Mouse (Mus musculus): ENCODE results near the gene Uap1l1. TPM values are rescaled to one million over a fixed set of nuclear protein-coding genes. Genes with fewer than 3 reads are reported as not detected.

Uap1l1 gene
- total RNA-seq, 2 experiments from 2014 or later, result 15.8 to 24.9 TPM

DNA sequence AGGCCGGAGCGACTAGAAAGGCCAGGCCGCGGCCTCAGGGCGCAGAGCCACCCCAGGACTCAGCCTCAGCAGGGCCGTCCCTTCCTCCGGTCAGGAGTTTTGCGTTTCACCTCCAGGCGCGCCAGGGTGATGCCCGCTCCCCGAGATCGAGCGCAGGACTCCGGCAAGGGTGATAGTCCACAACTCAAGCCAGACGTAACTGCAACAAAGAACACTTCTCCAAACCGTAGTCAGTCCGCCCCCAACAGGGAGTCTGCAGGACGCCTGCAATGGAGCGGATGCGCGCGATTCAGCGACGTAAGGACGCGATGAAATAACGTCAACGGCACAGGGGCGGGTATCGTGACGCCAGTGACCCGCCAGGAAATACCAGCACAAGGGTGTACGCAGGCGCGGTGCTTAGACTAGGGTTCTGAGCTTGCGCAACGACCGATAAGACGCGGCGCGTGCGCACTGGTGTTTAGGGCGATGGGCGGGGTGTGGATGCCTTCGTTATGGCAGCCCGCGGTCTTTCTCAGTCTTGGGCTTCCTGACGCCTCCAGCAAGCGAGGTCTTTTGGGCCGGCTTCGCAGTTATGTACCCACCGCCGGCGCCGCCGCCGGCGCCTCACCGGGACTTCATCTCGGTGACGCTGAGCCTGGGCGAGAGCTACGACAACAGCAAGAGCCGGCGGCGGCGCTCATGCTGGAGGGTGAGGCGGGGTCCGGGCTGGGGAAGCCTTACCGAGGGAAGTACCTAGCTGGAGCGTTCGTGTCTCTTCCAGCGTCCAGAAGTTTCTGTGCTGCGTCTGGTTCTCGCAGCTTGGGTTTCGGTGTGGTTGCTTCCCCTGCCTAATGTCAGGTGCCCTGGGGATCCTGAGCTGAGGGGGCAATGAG lies 33.0 kb downstream of the Uap1l1 start, which contains the start of gene Man1b1:
TSS of gene Man1b1 (plus strand) at position 53 of the 875 bp plus-strand sequence.
- TF ChIP-seq CTCF (IDR thresholded peaks at IDR 0.05), result peak; percentile 20
- DNase-seq (ENCODE audit: extremely low spot score in 1 of 2, low spot score in 2 of 2), result peak; percentile 99
- intact Hi-C loops (cut with DNase I), result loop anchor here (2.0 kb wide), 2 partner anchors 60 to 70 kb away; partner anchors contain the start of genes Anapc2 and Ssna1

DNA sequence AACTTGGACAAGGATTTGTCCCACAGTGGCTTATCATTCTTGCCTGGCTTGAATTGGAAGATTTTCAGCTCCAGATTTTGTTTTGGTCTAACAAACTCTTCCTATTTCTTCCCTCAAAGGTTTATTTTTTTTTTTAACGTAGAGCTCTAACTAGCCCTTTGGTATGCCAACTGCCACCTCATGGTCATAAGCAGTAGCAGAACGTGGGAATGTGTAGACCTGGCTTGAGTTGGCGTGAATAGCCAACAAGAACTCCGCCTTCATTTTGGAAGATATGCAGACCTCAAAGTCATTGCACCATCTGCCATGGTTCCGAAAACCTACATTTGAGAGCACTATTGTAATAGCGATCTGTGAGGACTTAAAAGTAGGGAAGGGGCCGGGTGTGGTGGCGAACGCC lies 34.0 kb downstream of the Uap1l1 start:
- intact Hi-C loops (cut with DNase I), result no loop called here
- Histone ChIP-seq H3K4me3 (peak overlapping the region; percentile 91), H3K27ac (no peak overlapping the region)
- TF ChIP-seq CTCF (IDR thresholded peaks at IDR 0.05), result no peak
- no peak for DNase-seq (ENCODE audit: extremely low spot score in 1 of 2, low spot score in 2 of 2)

More for the DNA sequence above, 33.0 kb downstream of the Uap1l1 start, which contains the start of gene Man1b1:
- peak within 1 kb of the TSS; percentile 92 for H3K27ac ChIP-seq
- peak within 1 kb of the TSS; percentile 91 for H3K4me3 ChIP-seq

DNA sequence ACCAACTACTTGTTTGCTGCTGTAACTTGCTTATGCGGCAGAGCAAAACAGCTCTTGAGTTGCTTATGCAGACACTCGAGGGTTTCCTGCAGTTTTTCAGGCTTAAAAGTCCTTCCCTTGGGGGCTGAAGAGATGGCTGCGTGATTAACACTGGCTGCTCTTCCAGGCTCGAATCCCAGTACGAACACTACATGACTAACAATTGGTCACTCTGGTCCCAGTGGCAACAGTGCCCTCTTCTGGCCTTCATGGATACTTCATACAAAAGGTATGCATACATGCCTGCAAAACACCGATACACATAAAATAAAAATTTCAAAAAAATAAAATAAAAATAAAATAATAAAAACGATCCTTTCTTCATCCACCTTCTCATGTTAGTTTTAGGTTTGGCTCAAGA lies 37.0 kb downstream of the Uap1l1 start:
- no peak for DNase-seq (ENCODE audit: extremely low spot score in 1 of 2, low spot score in 2 of 2)
- peak; percentile 57 for TF ChIP-seq CTCF (IDR thresholded peaks at IDR 0.05)
- H3K4me3 ChIP-seq, result no peak overlapping the region
- intact Hi-C loops (cut with DNase I), result loop anchor here (1.0 to 5.0 kb wide), 2 partner anchors 49 to 136 kb away; no protein-coding TSS in a partner anchor
- H3K27ac ChIP-seq, result no peak overlapping the region

DNA sequence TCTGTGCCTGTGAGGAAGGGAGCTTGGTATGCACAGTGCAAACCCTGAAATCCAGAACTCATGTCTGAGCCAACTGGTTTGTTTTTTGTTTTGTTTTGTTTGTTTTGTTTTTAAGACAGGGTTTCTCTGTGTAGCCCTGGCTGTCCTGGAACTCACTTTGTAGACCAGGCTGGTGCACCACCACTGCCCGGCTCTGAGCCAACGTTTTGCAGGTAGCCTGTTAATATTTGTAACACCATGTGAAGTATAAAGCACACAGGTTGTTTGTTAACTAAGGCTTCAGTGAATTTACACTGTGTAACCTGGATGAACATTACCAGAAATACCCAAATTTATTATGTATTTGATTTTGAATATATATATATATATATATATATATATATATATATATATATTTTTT lies 39.4 kb downstream of the Uap1l1 start:
- DNase-seq (ENCODE audit: extremely low spot score in 1 of 2, low spot score in 2 of 2), result no peak
- intact Hi-C loops (cut with DNase I), result loop anchor here (5.0 kb wide), 1 partner anchor 134 kb away; no protein-coding TSS in a partner anchor

DNA sequence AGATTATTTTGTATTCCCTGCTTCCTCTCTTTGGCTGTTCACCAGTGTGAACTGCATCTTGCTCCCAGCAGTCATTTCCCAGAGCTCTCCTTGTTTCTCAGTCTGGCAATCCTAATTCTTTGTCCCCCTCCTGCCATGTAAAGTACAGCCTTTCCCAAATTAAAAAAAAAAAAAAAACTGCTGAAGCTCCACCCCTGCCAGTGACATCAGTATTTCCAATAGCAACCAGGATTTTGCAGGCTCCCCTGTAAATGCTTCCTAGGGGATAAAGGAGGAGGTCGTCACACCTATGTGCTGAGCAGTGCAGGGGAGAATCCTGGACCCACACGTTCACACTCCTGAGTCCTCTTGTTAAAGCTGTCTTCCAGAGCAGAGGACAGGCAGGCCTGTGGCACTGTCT lies 45.4 kb downstream of the Uap1l1 start:
- TF ChIP-seq CTCF (IDR thresholded peaks at IDR 0.05), result no peak
- Histone ChIP-seq H3K27ac (no peak overlapping the region), H3K4me3 (no peak overlapping the region)
- intact Hi-C loops (cut with DNase I), result no loop called here
- DNase-seq (ENCODE audit: extremely low spot score in 1 of 2, low spot score in 2 of 2), result no peak

More for the DNA sequence above, 39.4 kb downstream of the Uap1l1 start:
- no peak overlapping the region for H3K27ac ChIP-seq
- H3K4me3 ChIP-seq, result no peak overlapping the region
- no peak for TF ChIP-seq CTCF (IDR thresholded peaks at IDR 0.05)

DNA sequence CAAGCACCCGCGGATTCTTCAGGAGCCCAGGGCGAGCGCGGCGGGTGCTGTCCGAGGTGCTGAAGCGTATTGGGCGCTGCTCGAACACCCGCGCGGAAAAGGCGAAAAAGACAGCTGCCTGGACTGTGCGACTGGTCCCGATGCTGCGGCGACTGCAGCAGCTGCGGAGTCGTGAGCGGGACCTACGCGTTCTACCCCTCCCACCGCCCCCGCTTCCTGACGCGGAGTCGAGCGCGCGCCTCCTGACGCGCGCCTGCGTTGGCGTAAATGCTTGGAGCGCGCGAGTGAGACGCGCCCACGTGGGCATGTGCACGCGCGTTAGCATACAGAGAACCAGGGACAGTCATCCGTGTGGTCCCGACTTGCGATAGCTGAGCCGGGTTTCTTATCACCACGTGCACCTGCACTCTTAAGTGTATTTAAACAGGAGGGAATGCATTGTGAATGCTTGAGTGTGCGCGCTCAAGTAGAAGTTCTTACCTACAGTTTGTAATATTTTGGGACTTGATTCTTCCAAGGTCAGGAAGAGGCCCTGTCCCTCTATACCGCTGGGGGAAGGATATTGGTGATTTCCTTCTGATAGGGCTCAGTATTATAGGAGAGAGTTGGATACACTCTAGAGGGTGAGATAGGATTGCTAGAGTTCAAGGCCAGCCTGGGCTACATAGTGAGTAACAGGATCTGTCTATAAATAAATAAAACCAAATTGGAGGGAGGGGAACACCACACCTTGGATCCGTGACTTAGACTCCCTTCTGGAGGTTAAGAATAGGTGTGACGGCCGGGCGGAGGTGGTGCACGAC lies 46.3 kb downstream of the Uap1l1 start, which contains the start of gene Grin1:
TSS of gene Grin1 (minus strand) at position 217 of the 803 bp plus-strand sequence.
- DNase-seq (ENCODE audit: extremely low spot score in 1 of 2, low spot score in 2 of 2), result peak; percentile 91 to 93
- intact Hi-C loops (cut with DNase I), result loop anchor here (1.0 kb wide), 1 partner anchor 84 kb away; no protein-coding TSS in a partner anchor
- Histone ChIP-seq H3K27ac (peak within 1 kb of the TSS; percentile 99), H3K4me3 (peak within 1 kb of the TSS; percentile 90)
- no peak for TF ChIP-seq CTCF (IDR thresholded peaks at IDR 0.05)

DNA sequence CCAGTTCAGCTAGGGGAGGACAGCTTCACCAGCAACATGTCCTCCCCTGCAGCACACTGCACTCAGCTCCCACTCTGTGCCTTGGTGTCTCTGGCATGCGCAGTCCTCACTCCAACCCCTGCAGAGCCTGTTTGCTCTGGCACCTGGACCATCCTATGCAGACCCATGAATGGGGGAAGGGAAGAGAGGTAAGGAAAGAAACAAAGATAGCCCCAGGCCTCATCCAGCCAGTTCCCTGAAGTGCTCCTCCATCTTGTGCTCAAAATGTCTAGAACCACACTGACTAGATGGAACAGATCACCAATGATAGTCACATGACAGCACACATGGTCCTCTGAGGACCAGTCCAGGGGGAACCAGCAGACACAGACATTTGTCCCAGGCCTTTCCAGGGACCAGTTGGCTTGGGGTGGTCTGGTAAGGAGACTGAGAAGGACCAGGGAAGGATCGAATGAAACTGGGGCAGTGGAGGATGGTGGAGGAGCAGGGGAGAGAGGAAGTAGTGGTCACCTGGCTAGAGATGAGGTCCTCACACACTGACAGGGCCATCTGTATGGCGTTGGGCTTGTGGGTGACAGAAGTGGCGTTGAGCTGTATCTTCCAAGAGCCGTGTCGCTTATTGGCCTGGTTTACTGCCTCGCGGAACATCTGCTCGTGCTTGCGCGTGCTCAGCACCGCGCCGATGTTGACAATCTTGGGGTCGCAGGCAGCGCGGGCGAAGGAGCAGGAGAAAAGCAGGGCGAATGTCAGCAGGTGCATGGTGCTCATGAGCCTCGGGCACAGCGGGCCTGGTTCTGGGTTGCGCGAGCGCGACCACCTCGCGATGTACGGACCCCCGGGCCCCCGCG lies 47.1 kb downstream of the Uap1l1 start:
- peak; percentile 56 to 59 for DNase-seq (ENCODE audit: extremely low spot score in 1 of 2, low spot score in 2 of 2)
- intact Hi-C loops (cut with DNase I), result loop anchor here (1.0 kb wide), 1 partner anchor 85 kb away; no protein-coding TSS in a partner anchor
- TF ChIP-seq CTCF (IDR thresholded peaks at IDR 0.05), result no peak
- Histone ChIP-seq H3K27ac (peak overlapping the region; percentile 99), H3K4me3 (peak overlapping the region; percentile 90)

DNA sequence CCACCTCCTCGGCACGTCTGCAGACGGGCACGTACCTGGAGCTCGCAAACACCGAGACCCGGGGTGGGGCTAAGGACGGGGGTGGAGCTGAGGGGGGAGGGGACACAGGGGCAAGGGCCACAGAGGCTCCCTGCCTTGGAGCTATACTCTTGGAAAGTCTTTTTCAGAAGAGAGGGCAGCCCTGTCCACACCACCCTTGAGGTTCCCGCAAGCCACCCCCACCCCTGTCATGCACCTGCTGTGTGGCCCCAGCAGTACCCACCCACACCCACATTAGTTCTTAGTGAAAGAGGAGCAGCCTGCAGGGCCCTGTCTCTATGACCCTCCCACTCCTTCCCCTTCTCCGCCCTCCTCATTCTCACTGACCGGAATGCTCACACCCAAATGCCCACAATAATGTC lies 54.0 kb downstream of the Uap1l1 start:
- DNase-seq (ENCODE audit: extremely low spot score in 1 of 2, low spot score in 2 of 2), result no peak
- no peak for TF ChIP-seq CTCF (IDR thresholded peaks at IDR 0.05)
- Histone ChIP-seq H3K27ac (no peak overlapping the region), H3K4me3 (no peak overlapping the region)
- intact Hi-C loops (cut with DNase I), result no loop called here

DNA sequence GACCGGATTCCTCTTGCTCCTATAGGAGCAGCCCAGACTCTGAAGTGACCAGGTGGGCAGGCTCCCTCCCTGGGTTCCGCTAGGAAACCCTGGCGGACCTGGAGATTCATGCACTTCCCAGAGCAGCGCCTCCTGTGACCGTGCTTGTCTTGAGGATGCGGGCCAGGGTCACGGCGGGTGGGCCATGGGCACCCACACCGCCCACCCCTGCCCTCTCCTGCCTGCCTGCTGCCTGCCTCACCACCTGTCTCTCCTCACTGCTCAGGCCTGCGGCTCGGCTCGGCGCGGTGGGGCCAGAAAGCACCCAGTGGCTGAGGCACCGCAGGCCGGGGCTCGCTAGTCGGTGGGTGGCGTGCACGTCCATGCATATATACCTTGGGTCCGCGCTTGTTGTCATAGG lies 54.5 kb downstream of the Uap1l1 start:
- no peak for DNase-seq (ENCODE audit: extremely low spot score in 1 of 2, low spot score in 2 of 2)
- Histone ChIP-seq H3K27ac (no peak overlapping the region), H3K4me3 (no peak overlapping the region)
- no peak for TF ChIP-seq CTCF (IDR thresholded peaks at IDR 0.05)
- intact Hi-C loops (cut with DNase I), result no loop called here

DNA sequence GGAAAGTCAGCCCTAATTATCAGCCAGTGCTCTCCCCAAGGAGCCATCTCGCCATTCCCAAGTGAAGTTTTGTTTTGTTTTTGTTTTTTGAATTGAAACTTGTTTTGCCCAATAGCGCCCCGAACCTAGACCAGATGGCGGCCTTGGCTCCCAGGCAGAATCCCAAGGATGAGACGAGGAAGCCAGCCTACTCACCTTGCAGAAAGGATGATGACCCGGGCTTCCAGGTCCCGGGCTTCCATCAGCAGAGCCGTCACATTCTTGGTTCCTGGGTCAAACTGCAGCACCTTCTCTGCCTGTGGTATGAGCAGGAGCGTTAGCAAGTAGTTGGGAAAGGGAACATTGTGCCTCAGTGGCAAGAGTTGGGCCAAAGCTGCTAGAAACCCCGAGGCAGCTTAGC lies 55.3 kb downstream of the Uap1l1 start:
- no peak for TF ChIP-seq CTCF (IDR thresholded peaks at IDR 0.05)
- H3K4me3 ChIP-seq, result no peak overlapping the region
- no peak overlapping the region for H3K27ac ChIP-seq
- intact Hi-C loops (cut with DNase I), result no loop called here
- no peak for DNase-seq (ENCODE audit: extremely low spot score in 1 of 2, low spot score in 2 of 2)

Other genes starting within 250 kb of the Uap1l1 start
- 10 to 100 TPM; 20.2 to 21.7 TPM for gene Nrarp, start 184.9 kb downstream of the Uap1l1 start, total RNA-seq (2021)
- gene Tor4a, start 168.8 kb downstream of the Uap1l1 start, total RNA-seq (2021), result 1 to 10 TPM; 2.0 to 2.2 TPM
- gene Nelfb, start 154.2 kb downstream of the Uap1l1 start, total RNA-seq (2021), result 10 to 100 TPM; 53.4 to 64.3 TPM
- gene Stpg3, start 151.0 kb downstream of the Uap1l1 start, total RNA-seq (2021), result not detected
- gene Fam166a, start 146.9 kb downstream of the Uap1l1 start, total RNA-seq (2021), result not detected
- 100 to 1,000 TPM; 317 to 329 TPM for gene Tubb4b, start 141.0 kb downstream of the Uap1l1 start, total RNA-seq (2021)
- not detected for gene Slc34a3, start 131.3 kb downstream of the Uap1l1 start, total RNA-seq (2021)
- gene Rnf224, start 128.9 kb downstream of the Uap1l1 start, total RNA-seq (2021), result not detected
- 100 to 1,000 TPM; 249 to 270 TPM for gene Rnf208, start 123.4 kb downstream of the Uap1l1 start, total RNA-seq (2021)
- gene Cysrt1, start 123.2 kb downstream of the Uap1l1 start, total RNA-seq (2021), result not detected
- 1 to 10 TPM; 1.4 to 2.7 TPM for gene AL732309.1, start 118.8 kb downstream of the Uap1l1 start, total RNA-seq (2021)
- 10 to 100 TPM; 35.6 to 41.6 TPM for gene Tmem203, start 110.2 kb downstream of the Uap1l1 start, total RNA-seq (2021)
- gene Tprn, start 103.1 kb downstream of the Uap1l1 start, total RNA-seq (2021), result 10 to 100 TPM; 20.9 to 21.8 TPM
- 10 to 100 TPM; 65.6 to 65.9 TPM for gene Ssna1, start 93.2 kb downstream of the Uap1l1 start, total RNA-seq (2021)
- 10 to 100 TPM; 87.1 to 90.3 TPM for gene Anapc2, start 93.2 kb downstream of the Uap1l1 start, total RNA-seq (2021)
- not detected for gene Tmem210, start 77.5 kb downstream of the Uap1l1 start, total RNA-seq (2021)
- not detected for gene Lrrc26, start 75.8 kb downstream of the Uap1l1 start, total RNA-seq (2021)
- 100 to 1,000 TPM; 452 to 457 TPM for gene Grin1, start 46.5 kb downstream of the Uap1l1 start, total RNA-seq (2021)
- gene Man1b1, start 33.3 kb downstream of the Uap1l1 start, total RNA-seq (2021), result 10 to 100 TPM; 56.0 to 62.4 TPM
- 10 to 100 TPM; 32.2 to 33.9 TPM for gene Dpp7, start 9.3 kb downstream of the Uap1l1 start, total RNA-seq (2021)
- gene Sapcd2, start 6.6 kb upstream of the Uap1l1 start, total RNA-seq (2021), result 1 to 10 TPM; 2.1 to 2.7 TPM
- gene Entpd2, start 30.2 kb upstream of the Uap1l1 start, total RNA-seq (2021), result 10 to 100 TPM; 11.5 to 13.1 TPM
- 100 to 1,000 TPM; 337 to 366 TPM for gene Npdc1, start 33.7 kb upstream of the Uap1l1 start, total RNA-seq (2021)
- gene Fut7, start 57.6 kb upstream of the Uap1l1 start, total RNA-seq (2021), result under 1 TPM in 1 of 2 experiments, not detected in 1; 0.43 TPM
- gene Abca2, start 63.0 kb upstream of the Uap1l1 start, total RNA-seq (2021), result 100 to 1,000 TPM; 160 to 168 TPM
- gene Clic3, start 91.2 kb upstream of the Uap1l1 start, total RNA-seq (2021), result not detected
- gene Paxx, start 95.4 kb upstream of the Uap1l1 start, total RNA-seq (2021), result 10 to 100 TPM; 65.9 to 75.3 TPM
- gene Ptgds, start 104.4 kb upstream of the Uap1l1 start, total RNA-seq (2021), result 1,000 to 10,000 TPM; 1,632 to 2,529 TPM
- gene Lcn12, start 128.2 kb upstream of the Uap1l1 start, total RNA-seq (2021), result not detected
- gene Fbxw5, start 135.1 kb upstream of the Uap1l1 start, total RNA-seq (2021), result 100 to 1,000 TPM; 120 to 122 TPM
- 1 to 10 TPM; 1.4 to 1.5 TPM for gene C8g, start 136.0 kb upstream of the Uap1l1 start, total RNA-seq (2021)
- gene Traf2, start 181.3 kb upstream of the Uap1l1 start, total RNA-seq (2021), result 10 to 100 TPM; 10.4 to 11.0 TPM
- 100 to 1,000 TPM; 190 to 202 TPM for gene Edf1, start 192.2 kb upstream of the Uap1l1 start, total RNA-seq (2021)
- gene Mamdc4, start 209.2 kb upstream of the Uap1l1 start, total RNA-seq (2021), result 1 to 10 TPM; 1.8 to 2.6 TPM
- gene Phpt1, start 209.5 kb upstream of the Uap1l1 start, total RNA-seq (2021), result 10 to 100 TPM; 64.0 to 70.5 TPM
- gene Ajm1, start 216.1 kb upstream of the Uap1l1 start, total RNA-seq (2021), result 100 to 1,000 TPM; 102 to 104 TPM
- gene Rabl6, start 242.8 kb upstream of the Uap1l1 start, total RNA-seq (2021), result 100 to 1,000 TPM; 157 to 163 TPM

Measured in left cerebral cortex, adult 2 months (tissue).